Mouse (Mus musculus): Measurements from ENCODE around the gene Pnpla6.

DNA sequence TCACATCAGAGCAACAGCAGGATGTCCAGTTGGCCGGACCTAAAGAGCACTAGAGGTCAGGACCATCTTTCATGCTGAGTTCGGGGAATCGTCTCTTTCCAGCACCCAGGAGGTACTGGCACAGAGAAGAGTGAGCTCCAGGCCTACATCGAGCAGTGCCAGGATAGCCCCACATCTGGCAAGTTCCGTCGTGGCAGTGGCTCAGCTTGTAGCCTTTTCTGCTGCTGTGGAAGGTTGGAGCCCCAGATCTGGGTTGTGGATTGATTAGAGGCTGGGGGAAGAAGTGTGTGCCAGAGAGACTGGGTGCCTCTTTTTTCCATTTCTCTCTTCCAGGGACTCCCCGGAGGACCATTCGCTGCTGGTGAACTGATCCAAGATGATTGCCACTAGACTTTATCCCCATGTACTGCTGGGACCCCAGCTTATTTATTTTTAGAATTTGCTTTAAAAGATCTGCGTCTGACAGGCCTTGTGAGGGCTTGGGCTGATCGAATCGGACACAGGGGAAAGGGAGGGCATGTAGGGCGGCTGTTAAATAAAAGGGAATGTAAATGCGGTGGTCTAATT, 420 bp upstream of the Pnpla6 start:
- TF ChIP-seq CTCF (IDR thresholded peaks at IDR 0.05) (no peak), EP300 (IDR thresholded peaks at IDR 0.05) (no peak)

Data from lung, postnatal 0 days (tissue).